Comparison of ENCODE assay signal across 8 mouse cellular contexts in the genomic region with DNA sequence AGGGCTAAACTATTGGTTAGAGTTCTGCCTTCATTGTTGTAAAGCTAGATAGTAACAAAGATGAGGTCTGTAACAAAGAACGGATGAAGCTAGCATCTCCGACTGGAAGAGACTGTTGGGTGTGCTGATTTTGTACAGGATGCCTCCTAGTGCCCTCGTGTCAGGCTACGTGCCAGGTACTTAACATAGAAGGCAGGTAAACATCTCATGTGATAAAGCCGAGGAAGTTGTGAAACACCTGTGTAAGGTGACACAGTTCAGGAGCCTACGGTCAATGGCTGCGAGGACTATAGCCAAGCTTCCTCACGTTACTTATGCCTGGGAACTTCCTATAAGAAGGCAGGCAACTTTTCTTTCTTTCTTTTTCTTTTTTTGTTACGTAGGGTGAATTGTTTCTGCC. TPM values are rescaled to one million over a fixed set of nuclear protein-coding genes. Genes with fewer than 3 reads are reported as not detected.
DNase-seq lines count a peak whose midpoint lies in the region; ATAC-seq and TF ChIP-seq lines count a peak whose summit lies in the region.

Gene Nck2 (plus strand): TSS at position 49 of the 400 bp plus-strand sequence.

- H3K27ac ChIP-seq in cerebellum, adult 2 months (ENCODE audit: insufficient read depth, low read length), result peak within 1 kb of the TSS; percentile 44; the same call in 1 of the 2 replicates
- peak within 1 kb of the TSS; percentile 90 for H3K27ac ChIP-seq in intestine, embryonic 14.5 days (ENCODE audit: low read depth)
- H3K27ac ChIP-seq in stomach, embryonic 14.5 days (ENCODE audit: low read length), result peak within 1 kb of the TSS; percentile 96

- H3K4me1 ChIP-seq in cerebellum, adult 2 months (ENCODE audit: control insufficient read depth, insufficient read depth, low read length), result peaks cover 5% of the 10 kb centered on the region; the same call in 1 of the 2 replicates
- H3K4me1 ChIP-seq in intestine, embryonic 14.5 days (replicated peaks; ENCODE audit: control insufficient read depth, insufficient read depth, low read length), result peaks cover 28% of the 10 kb centered on the region
- peaks cover 17% of the 10 kb centered on the region for H3K4me1 ChIP-seq in stomach, embryonic 14.5 days (ENCODE audit: control insufficient read depth, insufficient read depth, low read length)

- H3K36me3 ChIP-seq in intestine, embryonic 14.5 days (ENCODE audit: control insufficient read depth, insufficient read depth, low read length), result no peaks in the 10 kb centered on the region
- no peaks in the 10 kb centered on the region for H3K36me3 ChIP-seq in stomach, embryonic 14.5 days (ENCODE audit: control insufficient read depth, insufficient read depth, low read length)

- WGBS in cerebellum, adult 2 months, result 55% methylated on average over 9 of the region's 9 CpGs
- WGBS in intestine, embryonic 14.5 days, result 17% methylated on average over 9 of the region's 9 CpGs
- 16% methylated on average over 9 of the region's 9 CpGs for WGBS in stomach, embryonic 14.5 days

- peak within 1 kb of the TSS; percentile 94 for H3K4me2 ChIP-seq in intestine, embryonic 14.5 days (ENCODE audit: low read length)
- peak within 1 kb of the TSS; percentile 48 for H3K4me2 ChIP-seq in stomach, embryonic 14.5 days (replicated peaks; ENCODE audit: low read depth, low read length)

- H3K4me3 ChIP-seq in cerebellum, adult 2 months (replicated peaks; ENCODE audit: insufficient read depth, low read depth, low read length), result peak within 1 kb of the TSS; percentile 70
- H3K4me3 ChIP-seq in intestine, embryonic 14.5 days (ENCODE audit: low read depth, low read length), result peak within 1 kb of the TSS; percentile 89
- peak within 1 kb of the TSS; percentile 96 for H3K4me3 ChIP-seq in stomach, embryonic 14.5 days (ENCODE audit: low read depth, low read length)

- no peak for TF ChIP-seq CTCF in cerebellum, adult 2 months (IDR thresholded peaks at IDR 0.05; ENCODE audit: borderline replicate concordance, insufficient read depth, low read depth, low read length)

- no peaks in the 10 kb centered on the region for H3K9me3 ChIP-seq in intestine, embryonic 14.5 days (ENCODE audit: control insufficient read depth, low read length)
- no peaks in the 10 kb centered on the region for H3K9me3 ChIP-seq in stomach, embryonic 14.5 days (ENCODE audit: control insufficient read depth, low read depth, low read length)

- H3K9ac ChIP-seq in intestine, embryonic 14.5 days (ENCODE audit: low read length), result peak within 1 kb of the TSS; percentile 96
- peak within 1 kb of the TSS; percentile 89 for H3K9ac ChIP-seq in stomach, embryonic 14.5 days (replicated peaks; ENCODE audit: low read depth, low read length)

- no peak for DNase-seq in cerebellum, adult 2 months
- no peak for DNase-seq in cerebellum, postnatal 10 days
- no peak for DNase-seq in adrenal gland, postnatal 10 days
- no peak for DNase-seq in gastrocnemius, postnatal 25 days
- no peak for DNase-seq in intestine, embryonic 14.5 days (ENCODE audit: low spot score)
- DNase-seq in lung, adult 18-20 months, result peak; percentile 64 to 82
- no peak for DNase-seq in natural killer cell, adult 2 months (ENCODE audit: low spot score in 2 of 2)

- TF ChIP-seq POLR2A in cerebellum, adult 2 months (IDR thresholded peaks at IDR 0.05; ENCODE audit: borderline replicate concordance, insufficient read depth, low read length), result no peak

- no peak for ATAC-seq in intestine, embryonic 14.5 days (replicated peaks; ENCODE audit: low FRiP score, low TSS enrichment, low read depth)
- no peak for ATAC-seq in stomach, embryonic 14.5 days (ENCODE audit: insufficient number of reproducible peaks, insufficient read depth, low FRiP score, low read depth)

- H3K27me3 ChIP-seq in cerebellum, adult 2 months (ENCODE audit: control insufficient read depth, insufficient read depth, low read length), result no peaks in the 10 kb centered on the region
- H3K27me3 ChIP-seq in intestine, embryonic 14.5 days (replicated peaks; ENCODE audit: control insufficient read depth, insufficient read depth, low read length), result no peaks in the 10 kb centered on the region
- H3K27me3 ChIP-seq in stomach, embryonic 14.5 days (ENCODE audit: control insufficient read depth, insufficient read depth, low read length), result no peaks in the 10 kb centered on the region

RNA-seq across cellular contexts. Expression of gene Nck2, which starts in this region (rescaled TPM):
- polyA plus RNA-seq in cerebellum, adult 2 months (2012; rRNA removed), result 21.0 and 23.1 TPM in 2 replicates
- total RNA-seq in adrenal gland, postnatal 10 days (2021), result 10 to 100 TPM; 27.0 to 33.9 TPM
- 10 to 100 TPM; 17.3 to 17.9 TPM for total RNA-seq in gastrocnemius, postnatal 25 days (2021)
- polyA plus RNA-seq in intestine, embryonic 14.5 days (2014; fragmentation: Nextera tagmentation; extraction: Ambion mirVana), result 38.1 and 38.3 TPM in 2 replicates
- 49.0 and 51.4 TPM in 2 replicates for polyA plus RNA-seq in stomach, embryonic 14.5 days (2014; fragmentation: Nextera tagmentation; extraction: Ambion mirVana)

Comparison
In these comparisons a context has a peak if more than half of its experiments do, and no peak if none do; other contexts are left out.
1. DNase-seq: peak in lung, adult 18-20 months (2 of 2); none in cerebellum, adult 2 months (0 of 2), cerebellum, postnatal 10 days (0 of 2), adrenal gland, postnatal 10 days (single experiment), gastrocnemius, postnatal 25 days (single experiment), intestine, embryonic 14.5 days (single experiment) and natural killer cell, adult 2 months (0 of 2).
2. H3K27ac ChIP-seq: peak in every context shown above with its lines; median percentile 96 in stomach, embryonic 14.5 days; 90 in intestine, embryonic 14.5 days; 44 in cerebellum, adult 2 months.
3. Peak in every context shown above with its lines, with median percentiles within 50 percentile points of each other: H3K4me3 ChIP-seq.